Mouse (Mus musculus): ENCODE measurements at regions not wholly inside any gene's neighbourhood (a gene's known extent, or its start where the extent isn't known, plus 50 kb on each side); places are given as distances from the start of the nearest gene placed in this dataset.
A peak's percentile ranks its signal among the peaks of the same experiment; 100 is the strongest.
"Not testable (repeated sequence)": the region's sequence is repeated elsewhere in the genome, so short reads cannot be mapped to it uniquely, and the experiment has no call there.

GRCm38 (mm10) chr3:117265790-117266189 lies 94.9 kb downstream of the Plppr4 start:
- DNase-seq (ENCODE audit: extremely low spot score in 1 of 2, low spot score in 2 of 2), result peak; percentile 31 to 43
- Histone ChIP-seq H3K4me3 (no peak overlapping the region), H3K27ac (no peak overlapping the region; the same call in 1 of the 2 replicates)
- no peak for TF ChIP-seq CTCF (IDR thresholded peaks at IDR 0.05)
- intact Hi-C loops (cut with DNase I), result loop anchor here (10.0 kb wide), 1 partner anchor 89 kb away; no protein-coding TSS in a partner anchor

- no peak for DNase-seq (ENCODE audit: extremely low spot score in 1 of 2, low spot score in 2 of 2)
- Histone ChIP-seq H3K27ac (no peak overlapping the region), H3K4me3 (no peak overlapping the region)
These were observed 112.8 kb downstream of the Plppr4 start for GRCm38 (mm10) chr3:117247833-117248232.

GRCm38 (mm10) chr3:117241810-117242209 lies 118.9 kb downstream of the Plppr4 start:
- no peak for TF ChIP-seq CTCF (IDR thresholded peaks at IDR 0.05)
- Histone ChIP-seq H3K4me3 (no peak overlapping the region), H3K27ac (no peak overlapping the region)
- DNase-seq (ENCODE audit: extremely low spot score in 1 of 2, low spot score in 2 of 2), result no peak
- intact Hi-C loops (cut with DNase I), result no loop called here

More at GRCm38 (mm10) chr3:117247833-117248232, 112.8 kb downstream of the Plppr4 start:
- intact Hi-C loops (cut with DNase I), result no loop called here
- TF ChIP-seq CTCF (IDR thresholded peaks at IDR 0.05), result no peak

GRCm38 (mm10) chr3:117226616-117227015 lies 134.1 kb downstream of the Plppr4 start:
- Histone ChIP-seq H3K4me3 (no peak overlapping the region), H3K27ac (no peak overlapping the region)
- intact Hi-C loops (cut with DNase I), result no loop called here
- TF ChIP-seq CTCF (IDR thresholded peaks at IDR 0.05), result no peak
- no peak for DNase-seq (ENCODE audit: extremely low spot score in 1 of 2, low spot score in 2 of 2)

- TF ChIP-seq CTCF (IDR thresholded peaks at IDR 0.05), result no peak
- intact Hi-C loops (cut with DNase I), result no loop called here
- Histone ChIP-seq H3K4me3 (no peak overlapping the region), H3K27ac (no peak overlapping the region)
- DNase-seq (ENCODE audit: extremely low spot score in 1 of 2, low spot score in 2 of 2), result no peak
These were observed 135.6 kb downstream of the Plppr4 start for GRCm38 (mm10) chr3:117225041-117225440.

GRCm38 (mm10) chr3:117217952-117218351 lies 142.7 kb downstream of the Plppr4 start:
- H3K27ac ChIP-seq, result no peak overlapping the region
- no peak for DNase-seq (ENCODE audit: extremely low spot score in 1 of 2, low spot score in 2 of 2)
- intact Hi-C loops (cut with DNase I), result no loop called here
- no peak overlapping the region for H3K4me3 ChIP-seq
- no peak for TF ChIP-seq CTCF (IDR thresholded peaks at IDR 0.05)

GRCm38 (mm10) chr3:117191903-117192302 lies 168.8 kb downstream of the Plppr4 start:
- DNase-seq (ENCODE audit: extremely low spot score in 1 of 2, low spot score in 2 of 2), result no peak
- intact Hi-C loops (cut with DNase I), result no loop called here
- Histone ChIP-seq H3K4me3 (no peak overlapping the region), H3K27ac (no peak overlapping the region)
- no peak for TF ChIP-seq CTCF (IDR thresholded peaks at IDR 0.05)

GRCm38 (mm10) chr3:117188782-117189500 lies 171.7 kb downstream of the Plppr4 start:
- H3K27ac ChIP-seq, result no peak overlapping the region
- no peak for TF ChIP-seq CTCF (IDR thresholded peaks at IDR 0.05)
- intact Hi-C loops (cut with DNase I), result no loop called here
- DNase-seq (ENCODE audit: extremely low spot score in 1 of 2, low spot score in 2 of 2), result no peak
- H3K4me3 ChIP-seq, result no peak overlapping the region

GRCm38 (mm10) chr3:117183654-117184184 lies 177.0 kb downstream of the Plppr4 start:
- H3K27ac ChIP-seq, result no peak overlapping the region
- DNase-seq (ENCODE audit: extremely low spot score in 1 of 2, low spot score in 2 of 2), result no peak
- intact Hi-C loops (cut with DNase I), result no loop called here
- H3K4me3 ChIP-seq, result no peak overlapping the region
- TF ChIP-seq CTCF (IDR thresholded peaks at IDR 0.05), result no peak

- intact Hi-C loops (cut with DNase I), result no loop called here
- H3K27ac ChIP-seq, result peak overlapping the region; percentile 19; the same call in 1 of the 2 replicates
- TF ChIP-seq CTCF (IDR thresholded peaks at IDR 0.05), result no peak
- no peak overlapping the region for H3K4me3 ChIP-seq
- DNase-seq (ENCODE audit: extremely low spot score in 1 of 2, low spot score in 2 of 2), result no peak
These were observed 190.9 kb downstream of the Plppr4 start for GRCm38 (mm10) chr3:117169740-117170139.

GRCm38 (mm10) chr3:117163046-117163445 lies 194.3 kb upstream of the Palmd start:
- intact Hi-C loops (cut with DNase I), result no loop called here
- Histone ChIP-seq H3K4me3 (no peak overlapping the region), H3K27ac (no peak overlapping the region)
- no peak for TF ChIP-seq CTCF (IDR thresholded peaks at IDR 0.05)
- no peak for DNase-seq (ENCODE audit: extremely low spot score in 1 of 2, low spot score in 2 of 2)

GRCm38 (mm10) chr3:117160689-117161088 lies 191.9 kb upstream of the Palmd start:
- H3K4me3 ChIP-seq; H3K27ac ChIP-seq; intact Hi-C loops (cut with DNase I); DNase-seq (ENCODE audit: extremely low spot score in 1 of 2, low spot score in 2 of 2): not testable (repeated sequence)

- Histone ChIP-seq H3K27ac (no peak overlapping the region), H3K4me3 (no peak overlapping the region)
- intact Hi-C loops (cut with DNase I), result loop anchor here (10.0 kb wide), 1 partner anchor 200 kb away; no protein-coding TSS in a partner anchor
- DNase-seq (ENCODE audit: extremely low spot score in 1 of 2, low spot score in 2 of 2), result no peak
- no peak for TF ChIP-seq CTCF (IDR thresholded peaks at IDR 0.05)
These were observed 186.5 kb upstream of the Palmd start for GRCm38 (mm10) chr3:117155274-117155673.

All from left cerebral cortex, adult 2 months (tissue).